Mouse (Mus musculus): ENCODE results near the gene Stard9.
A peak's percentile ranks its signal among the peaks of the same experiment; 100 is the strongest.
"Not testable (repeated sequence)": the region's sequence is repeated elsewhere in the genome, so short reads cannot be mapped to it uniquely, and the experiment has no call there.

The Stard9 gene

DNA sequence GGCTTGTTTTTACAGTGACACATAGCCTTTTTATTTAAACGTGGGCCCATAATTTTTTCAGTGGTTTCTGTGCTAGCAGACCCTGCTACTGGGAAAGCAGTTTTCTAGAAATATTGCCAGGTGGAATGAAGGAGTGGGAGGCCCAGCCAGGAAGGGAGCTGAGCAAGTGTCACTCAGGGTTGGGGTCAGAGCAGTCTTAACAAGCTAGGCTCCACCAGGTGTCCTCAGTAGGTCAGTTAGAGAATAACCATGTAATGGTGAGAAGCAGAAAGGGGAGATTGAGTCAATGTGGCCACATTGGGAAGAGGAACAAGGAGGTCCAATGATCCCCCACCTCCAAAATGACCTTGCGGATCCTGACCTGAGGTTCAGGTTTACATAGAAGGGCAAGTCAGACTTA lies 25.8 kb downstream of the Stard9 start:
- DNase-seq (ENCODE audit: low spot score) = no peak

DNA sequence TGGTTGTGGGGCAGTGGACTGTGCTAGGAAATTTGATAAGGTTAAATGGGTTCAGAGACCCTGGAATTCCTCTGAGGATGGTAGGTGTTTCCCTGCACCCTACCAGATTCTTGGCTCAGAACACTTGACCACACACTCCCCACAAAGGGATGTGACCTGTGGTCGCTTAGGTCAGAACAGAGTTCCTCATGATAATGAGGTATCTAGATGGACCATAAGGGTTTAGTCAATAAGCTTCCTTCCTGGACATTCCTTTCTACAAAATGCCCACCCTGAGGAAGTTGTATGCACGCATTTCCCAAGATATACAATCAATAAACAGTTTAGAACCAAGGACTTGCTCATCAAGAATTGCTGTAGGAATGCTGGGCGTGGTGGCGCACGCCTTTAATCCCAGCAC lies 27.0 kb downstream of the Stard9 start:
- no peak for DNase-seq (ENCODE audit: low spot score)

DNA sequence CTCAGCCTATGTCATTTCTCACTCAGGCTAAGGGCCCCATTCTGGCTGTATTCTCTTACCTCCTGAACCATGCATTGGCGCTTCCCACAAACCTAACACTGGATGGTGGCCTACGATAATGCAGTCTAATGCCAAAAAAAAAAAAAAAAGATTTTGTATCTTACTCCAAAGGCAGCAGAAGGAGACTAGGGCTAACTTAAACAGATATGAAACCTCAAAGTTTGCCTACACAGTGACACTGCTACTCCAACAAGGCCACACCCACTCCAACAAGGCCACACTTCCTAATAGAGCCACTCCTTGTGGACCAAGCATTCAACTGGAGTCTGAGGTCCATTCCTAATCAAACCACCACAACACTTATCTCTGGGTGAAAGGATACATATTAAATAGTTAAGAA lies 27.8 kb downstream of the Stard9 start:
- DNase-seq (ENCODE audit: low spot score) = no peak

DNA sequence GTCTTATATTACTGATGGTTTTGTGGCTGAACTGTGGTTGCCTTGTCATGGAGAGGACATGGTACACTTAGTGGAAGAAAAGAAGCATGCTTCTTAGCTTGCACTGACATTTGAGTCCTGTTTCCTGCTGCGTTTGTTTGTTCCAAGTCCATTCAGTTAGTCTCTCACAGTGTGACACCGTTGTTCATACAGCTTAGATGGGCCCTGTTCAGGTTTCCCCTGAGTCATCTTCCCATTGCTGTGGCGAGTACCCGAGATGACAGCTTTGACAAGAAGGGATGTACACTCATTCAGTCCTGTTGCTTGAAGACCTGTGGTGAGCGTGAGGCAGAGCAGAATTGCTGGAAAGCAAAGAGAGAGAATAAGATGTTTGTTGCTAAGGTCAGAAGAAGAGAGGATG lies 29.6 kb downstream of the Stard9 start:
- no peak for DNase-seq (ENCODE audit: low spot score)

DNA sequence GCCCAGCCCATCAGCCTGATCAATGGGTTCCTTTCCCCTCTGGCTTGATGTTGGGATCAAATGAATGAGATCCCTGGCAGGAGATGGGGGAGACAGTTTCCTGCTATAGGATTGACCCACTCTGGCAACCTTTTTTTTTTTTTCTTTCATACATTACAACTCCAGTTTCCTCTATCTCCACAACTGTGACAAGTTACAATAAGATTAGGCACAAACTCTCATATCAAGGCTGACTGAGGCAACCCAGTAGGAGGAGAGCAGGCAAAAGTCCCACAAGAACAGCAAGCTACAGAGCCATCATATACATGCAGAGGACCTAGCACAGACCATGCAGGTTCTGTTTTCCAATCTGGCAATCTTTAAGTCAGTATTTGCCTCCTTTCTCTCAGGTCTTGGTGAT lies 30.4 kb downstream of the Stard9 start:
- DNase-seq (ENCODE audit: low spot score) = no peak

DNA sequence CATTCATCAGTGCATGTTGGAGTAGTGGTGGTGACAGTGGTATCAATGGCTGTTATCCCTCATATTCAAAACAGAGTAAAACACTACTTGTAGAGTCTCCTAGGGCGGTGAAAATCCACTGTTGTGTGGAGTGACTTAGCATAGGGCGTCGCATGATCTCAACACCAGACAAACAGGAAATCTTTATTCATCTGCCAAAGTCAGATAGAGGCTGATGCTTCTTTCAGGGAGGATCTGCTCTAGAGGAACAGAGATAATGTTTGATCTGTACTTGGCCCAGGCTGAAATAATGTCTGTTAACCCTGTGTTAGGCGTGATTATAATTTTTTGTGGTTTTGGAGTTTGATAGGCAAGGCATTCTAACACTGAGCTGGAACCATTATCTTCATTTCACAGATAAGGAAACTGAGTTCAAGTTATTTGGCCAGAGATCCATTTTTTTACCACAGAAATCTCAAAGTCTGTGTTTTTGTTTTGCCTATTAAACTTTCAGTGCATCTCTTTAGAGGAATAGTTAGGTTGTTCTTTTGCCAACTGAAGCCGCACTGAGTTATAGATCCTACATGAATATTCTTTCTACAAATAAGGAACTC lies 31.7 kb downstream of the Stard9 start:
- DNase-seq (ENCODE audit: low spot score) = peak; percentile 55

DNA sequence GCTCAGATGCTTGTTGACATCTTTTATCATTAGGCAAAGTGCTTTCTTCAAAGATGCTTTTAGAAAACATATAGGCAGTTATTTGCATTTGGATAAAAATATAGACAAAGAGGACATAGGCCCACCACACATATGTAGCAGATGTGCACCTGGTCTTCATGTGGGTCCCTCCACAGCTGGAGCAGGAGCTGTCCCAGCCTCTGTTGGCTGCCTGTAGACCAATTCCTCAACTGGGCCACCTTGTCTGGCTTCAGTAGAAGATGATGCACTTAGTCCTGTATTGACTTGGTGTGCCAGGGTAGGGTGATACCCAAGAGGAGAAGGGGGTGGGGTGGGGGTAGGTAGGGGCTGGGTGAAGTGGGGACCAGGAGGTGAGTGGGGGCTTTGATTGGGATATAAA lies 33.8 kb downstream of the Stard9 start:
- DNase-seq (ENCODE audit: low spot score) = no peak

DNA sequence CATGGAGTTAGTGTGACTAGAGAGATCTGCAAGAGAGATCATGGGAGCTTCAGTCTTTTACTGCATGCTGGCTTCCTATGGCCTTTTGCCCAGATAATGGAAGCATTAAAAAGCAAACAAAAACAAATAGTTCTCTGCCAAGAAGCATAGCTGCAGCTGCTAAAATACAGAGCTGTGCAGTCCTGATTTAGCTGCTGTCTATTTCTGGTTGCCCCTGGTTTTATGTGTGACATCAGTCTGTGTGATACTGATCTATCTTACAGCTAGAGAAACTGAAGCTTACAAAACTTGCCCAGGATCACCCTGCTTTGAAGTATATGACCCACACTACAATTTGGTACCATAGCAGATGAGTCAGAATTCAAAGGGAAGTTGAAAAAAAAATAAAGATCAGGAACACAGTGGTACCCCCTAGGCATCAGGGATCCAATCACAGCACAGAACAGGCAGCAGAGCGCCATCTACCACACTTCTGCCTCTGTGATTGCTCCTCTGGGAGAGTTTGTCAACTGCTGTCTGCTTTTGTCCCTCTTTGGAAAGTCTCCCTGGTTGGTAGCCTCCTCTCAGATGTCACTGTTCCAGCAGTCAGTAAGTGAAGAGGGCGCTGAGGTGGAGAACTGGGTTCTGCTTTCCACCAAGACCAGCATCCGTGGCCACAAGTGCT lies 34.7 kb downstream of the Stard9 start:
- no peak for DNase-seq (ENCODE audit: low spot score)

DNA sequence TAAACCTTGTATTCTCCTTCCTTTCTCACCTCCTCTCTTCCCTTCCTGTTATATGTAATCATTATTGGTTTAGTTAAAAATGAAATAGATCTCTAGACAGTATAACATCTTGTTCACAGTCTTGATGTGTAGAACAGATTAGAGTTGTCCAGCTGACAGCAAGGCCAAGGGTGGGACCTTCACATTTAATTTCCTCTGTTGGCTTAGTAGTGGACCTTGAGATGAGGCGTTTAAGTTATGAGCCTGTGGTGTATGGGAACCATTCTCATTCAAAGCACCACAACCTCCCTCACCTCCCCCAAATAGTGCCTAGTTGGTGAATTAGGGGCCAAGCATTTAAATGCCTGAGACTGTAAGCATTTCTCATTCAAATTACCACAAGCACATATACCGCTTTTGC lies 38.5 kb downstream of the Stard9 start:
- no peak for DNase-seq (ENCODE audit: low spot score)

DNA sequence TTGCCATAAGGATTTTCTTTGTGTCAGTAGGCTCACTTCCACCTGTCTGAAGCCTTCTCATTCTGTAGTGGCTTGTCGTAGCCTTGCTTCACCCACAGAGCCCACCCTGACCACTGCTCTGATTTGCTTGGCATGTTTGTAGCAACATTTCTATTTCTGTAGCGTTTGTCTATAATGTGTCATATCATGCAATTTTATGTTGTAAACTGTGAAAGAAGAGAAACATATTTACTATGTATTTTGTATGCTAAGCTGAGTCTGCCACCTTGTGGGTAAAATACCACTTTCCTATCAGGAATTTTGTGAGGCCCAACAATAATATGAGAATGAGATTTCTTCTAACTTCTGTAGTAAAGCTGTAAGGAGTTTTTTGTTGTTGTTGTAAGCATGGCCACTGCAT lies 41.3 kb downstream of the Stard9 start:
- DNase-seq (ENCODE audit: low spot score) = no peak

DNA sequence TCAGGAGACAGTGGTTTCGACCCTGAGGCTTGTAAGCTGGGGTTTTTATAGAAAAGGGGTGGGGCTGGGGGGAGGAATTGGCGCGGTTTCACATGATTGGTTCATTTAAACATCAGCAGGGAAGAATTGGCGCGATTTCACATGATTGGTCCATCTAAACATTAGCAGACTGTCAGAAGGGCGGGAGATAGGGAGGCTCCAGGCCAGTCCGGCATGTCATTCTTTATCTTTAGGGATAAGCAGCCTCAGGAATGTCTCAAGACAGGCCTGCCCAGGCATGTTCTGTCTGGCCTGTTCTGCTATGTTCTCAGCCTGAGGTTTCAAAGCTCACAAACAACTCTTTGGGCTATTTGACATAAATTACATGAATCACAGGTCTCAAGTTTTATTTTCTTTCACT lies 52.2 kb downstream of the Stard9 start:
- DNase-seq (ENCODE audit: low spot score) = not testable (repeated sequence)

DNA sequence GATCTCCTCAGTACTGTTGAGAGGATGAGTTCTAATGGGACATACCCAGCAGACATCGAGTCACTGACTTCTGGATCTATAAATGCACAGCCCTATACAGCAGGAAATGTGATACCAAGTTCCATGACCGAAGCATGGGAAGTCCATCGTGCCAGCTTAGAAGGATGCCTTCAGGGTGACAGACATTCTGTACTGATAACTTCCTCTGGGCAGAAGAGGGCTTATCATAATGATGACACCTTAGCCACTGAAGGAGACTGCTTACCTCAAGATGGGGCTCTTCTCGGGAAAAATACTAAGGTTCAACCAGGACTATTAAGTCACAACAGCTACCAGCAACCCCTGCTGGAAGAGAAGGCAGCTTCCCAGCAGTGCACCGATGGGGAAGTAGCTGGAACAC lies 68.8 kb downstream of the Stard9 start:
- DNase-seq (ENCODE audit: low spot score) = peak; percentile 50

DNA sequence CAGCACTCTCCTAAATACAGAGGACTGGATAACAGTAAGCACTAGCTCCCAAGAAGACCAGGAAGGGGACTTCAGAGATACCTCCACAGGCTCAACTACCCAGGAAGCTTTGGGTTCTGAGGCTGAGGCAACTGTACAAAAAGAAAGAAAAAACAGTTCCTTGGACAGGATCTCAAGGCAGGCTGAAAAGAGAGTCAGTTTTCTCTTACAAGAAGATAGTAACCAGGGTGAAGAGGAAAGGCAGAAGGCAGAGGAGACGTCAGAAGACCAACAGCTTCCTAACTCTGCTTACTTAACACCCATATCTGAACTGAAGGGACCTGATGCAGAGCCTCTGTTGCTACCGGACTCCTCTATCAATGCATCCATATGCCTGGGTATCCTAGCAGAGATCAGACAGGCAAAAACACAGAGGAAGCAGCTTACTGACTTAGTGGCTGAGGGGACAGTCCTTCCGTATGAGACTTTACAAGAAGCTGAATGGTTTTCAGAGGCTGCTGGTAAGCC lies 71.5 kb downstream of the Stard9 start:
- DNase-seq (ENCODE audit: low spot score) = no peak

DNA sequence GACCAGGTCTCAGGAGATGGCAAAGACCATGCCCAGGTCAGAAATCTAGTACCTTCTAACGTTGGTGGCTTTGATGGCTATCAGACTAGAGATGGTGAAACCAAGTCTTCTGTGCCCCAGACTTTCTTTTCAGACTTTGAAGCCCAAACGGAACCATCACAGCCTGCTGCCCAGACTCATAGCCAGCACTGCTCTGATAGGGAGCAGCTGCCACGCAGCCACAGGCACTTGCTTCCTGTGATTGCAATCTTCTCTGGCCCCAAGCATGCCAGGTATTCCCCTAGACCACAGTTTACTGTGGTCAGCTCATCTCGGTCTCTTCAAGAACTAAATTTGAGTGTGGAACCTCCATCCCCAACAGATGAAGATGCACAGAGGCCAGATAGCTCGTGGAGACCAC lies 73.8 kb downstream of the Stard9 start:
- DNase-seq (ENCODE audit: low spot score) = no peak

DNA sequence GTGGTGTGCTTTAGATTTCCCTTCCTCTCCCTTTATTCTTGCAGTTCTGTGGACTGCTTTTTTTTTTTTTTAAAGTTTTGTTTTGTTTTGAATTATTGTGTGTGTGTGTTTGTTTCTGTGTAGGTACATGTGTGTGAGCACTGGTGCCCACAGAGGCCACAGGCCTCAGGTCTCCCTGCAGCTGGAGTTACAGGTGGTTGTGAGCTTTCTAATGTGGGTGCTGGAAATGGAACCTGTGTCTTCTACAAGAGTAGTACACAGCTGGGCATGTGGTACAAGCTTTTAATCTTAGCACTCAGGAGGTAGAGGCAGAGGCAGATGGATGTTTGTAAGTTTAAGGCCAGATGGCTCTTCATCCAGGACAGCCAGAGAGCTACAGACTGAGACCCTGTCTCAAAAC lies 78.1 kb downstream of the Stard9 start:
- DNase-seq (ENCODE audit: low spot score) = no peak

DNA sequence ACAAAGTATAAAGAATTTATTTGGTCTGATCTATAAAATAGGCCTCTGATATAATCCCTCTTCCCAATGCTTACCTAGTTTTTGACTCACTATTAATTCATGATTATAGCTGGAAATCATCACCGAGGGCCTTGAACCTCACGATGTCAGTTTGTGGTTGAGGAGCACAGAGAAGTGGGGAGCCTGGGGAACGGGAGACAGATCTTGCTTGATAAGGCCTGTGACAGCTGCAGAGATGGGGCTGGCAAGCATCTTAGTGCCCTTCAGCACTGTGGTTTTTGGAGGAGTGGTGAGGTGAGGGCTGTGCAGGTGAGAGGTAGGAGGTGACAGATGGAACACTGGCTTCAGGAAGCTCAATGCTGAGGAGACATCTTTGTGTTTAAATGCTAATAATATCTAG lies 81.2 kb downstream of the Stard9 start:
- DNase-seq (ENCODE audit: low spot score) = no peak

DNA sequence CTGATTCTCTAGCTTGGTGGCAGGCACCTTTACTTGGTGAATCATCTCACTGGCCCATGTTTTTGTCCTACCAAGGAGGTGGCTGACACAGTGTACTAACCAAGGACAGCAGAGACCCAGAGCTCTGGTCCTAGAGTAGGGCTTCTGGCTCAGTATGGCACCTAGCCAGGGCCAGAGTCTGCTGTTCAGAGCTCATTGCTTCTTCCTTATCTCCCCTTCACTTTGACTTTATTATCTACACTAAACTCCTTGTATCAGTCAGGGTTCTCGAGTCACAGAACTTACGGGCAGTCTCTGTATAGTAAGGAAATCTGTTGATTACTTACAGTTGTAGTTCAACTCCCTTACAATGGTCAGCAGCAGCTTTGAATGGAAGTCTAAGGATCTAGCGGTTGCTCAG lies 82.0 kb downstream of the Stard9 start:
- DNase-seq (ENCODE audit: low spot score) = no peak

DNA sequence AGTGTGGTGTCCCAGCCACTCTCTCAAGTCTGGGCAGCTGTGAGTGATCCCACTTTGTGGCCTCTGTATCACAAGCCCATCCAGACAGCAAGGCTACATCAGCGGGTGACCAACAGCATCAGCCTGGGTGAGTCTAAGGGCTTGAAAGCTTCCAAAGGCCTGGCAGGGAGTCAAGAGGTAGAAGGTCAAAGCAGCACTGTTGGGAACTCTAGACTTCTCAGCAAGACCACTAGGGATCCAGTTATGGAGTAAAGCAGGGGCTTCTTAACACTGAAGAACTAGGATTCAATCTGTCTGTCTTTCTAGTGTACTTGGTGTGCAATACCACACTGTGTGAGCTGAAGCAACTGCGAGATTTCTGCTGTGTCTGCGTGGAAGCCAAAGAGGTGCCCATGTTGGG lies 84.5 kb downstream of the Stard9 start:
- no peak for DNase-seq (ENCODE audit: low spot score)

DNA sequence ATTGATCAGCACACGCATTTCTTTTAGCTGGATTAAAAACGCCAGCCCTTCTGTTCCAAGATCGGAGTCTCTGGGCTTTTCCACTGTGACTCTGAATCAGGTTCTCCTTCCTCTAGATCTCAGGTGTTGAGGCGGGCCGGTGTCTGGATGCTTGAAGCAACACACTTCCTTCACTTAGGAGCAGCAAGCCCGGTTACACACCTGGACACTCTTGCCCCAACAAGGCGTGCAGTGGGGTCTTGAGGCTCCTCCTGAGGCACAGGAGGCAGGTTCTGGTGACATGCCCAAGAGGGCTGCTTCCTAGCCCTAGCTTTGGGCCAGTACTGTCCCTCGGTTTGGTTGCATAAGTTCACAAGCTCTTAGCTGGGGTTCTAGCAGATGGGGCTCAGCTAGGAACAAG lies 89.6 kb downstream of the Stard9 start:
- no peak for DNase-seq (ENCODE audit: low spot score)

DNA sequence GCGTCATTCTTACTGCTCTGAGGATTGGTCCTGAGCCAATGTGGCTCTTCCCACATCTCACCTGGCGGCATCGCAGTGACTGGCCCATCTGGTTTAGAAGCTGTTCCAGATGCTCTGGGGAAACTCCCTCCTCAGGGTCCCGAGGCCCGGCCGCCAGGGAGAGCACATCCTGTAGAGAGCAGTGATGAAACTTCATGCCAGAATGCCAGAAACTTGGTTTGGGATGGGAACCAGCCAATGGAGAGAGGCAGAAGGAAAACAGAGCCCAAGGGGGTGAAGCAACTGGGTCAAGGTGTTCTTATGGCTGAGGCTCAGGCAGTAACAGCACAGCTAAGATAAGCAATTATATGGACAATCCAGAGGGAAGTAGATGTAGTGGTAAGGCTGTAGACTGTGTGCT lies 91.9 kb downstream of the Stard9 start:
- no peak for DNase-seq (ENCODE audit: low spot score)

DNA sequence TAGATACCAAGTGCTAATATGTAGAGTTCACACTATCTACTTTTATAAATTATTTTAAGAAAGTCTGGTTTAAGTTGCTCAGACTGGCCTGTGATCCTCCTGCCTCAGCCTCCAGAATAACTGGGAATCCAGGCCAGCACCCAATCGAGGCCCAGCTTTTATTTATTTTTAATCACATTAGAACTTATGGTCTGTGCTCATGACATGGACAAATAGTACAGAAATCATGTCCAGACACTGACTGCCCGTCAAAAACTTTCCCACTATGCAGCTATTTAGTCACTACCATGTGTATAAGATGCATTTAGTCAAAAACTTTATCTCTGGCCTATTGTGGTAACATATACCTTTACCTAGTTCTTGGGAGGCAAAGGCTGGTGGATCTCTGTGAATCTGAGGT lies 93.0 kb downstream of the Stard9 start:
- no peak for DNase-seq (ENCODE audit: low spot score)

DNA sequence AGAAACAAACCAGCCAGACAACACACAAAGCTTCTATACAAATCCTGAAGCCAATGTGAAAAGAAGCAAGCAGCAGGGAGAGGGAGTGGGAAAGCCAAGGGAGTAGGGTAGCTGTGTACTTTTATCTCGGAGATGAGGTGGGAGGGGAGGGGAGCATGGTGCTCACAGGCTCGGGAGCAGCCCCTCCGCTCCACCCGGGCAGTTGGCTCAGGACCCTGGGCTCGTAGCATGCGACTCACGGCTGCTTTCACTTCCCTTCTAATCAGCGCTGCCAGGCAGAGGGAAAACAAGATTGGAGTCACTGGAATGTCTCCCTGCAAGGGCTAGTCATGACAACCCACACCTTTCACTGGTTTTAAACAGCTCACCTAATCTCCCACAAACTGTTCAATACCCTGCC lies 93.6 kb downstream of the Stard9 start:
- DNase-seq (ENCODE audit: low spot score) = no peak

DNA sequence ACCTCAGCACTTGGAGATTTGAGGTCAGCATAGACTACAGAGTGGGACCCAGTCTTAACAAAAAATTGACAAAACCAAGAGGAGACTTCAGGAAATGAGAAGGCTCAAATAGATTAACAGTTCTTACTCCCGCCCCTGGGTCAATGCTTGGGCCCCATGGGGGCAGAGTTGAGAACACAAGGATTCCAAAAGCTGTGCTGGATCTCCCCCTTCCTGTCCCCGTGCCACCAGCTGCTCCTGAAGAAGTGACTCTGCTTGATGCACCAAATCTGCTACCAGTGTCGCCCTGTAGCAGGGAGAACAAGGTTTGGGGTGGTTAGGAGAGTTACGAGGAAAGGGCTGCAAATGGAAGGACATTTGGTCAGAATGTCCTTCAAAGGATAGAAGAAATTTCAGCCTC lies 94.7 kb downstream of the Stard9 start:
- DNase-seq (ENCODE audit: low spot score) = no peak

DNA sequence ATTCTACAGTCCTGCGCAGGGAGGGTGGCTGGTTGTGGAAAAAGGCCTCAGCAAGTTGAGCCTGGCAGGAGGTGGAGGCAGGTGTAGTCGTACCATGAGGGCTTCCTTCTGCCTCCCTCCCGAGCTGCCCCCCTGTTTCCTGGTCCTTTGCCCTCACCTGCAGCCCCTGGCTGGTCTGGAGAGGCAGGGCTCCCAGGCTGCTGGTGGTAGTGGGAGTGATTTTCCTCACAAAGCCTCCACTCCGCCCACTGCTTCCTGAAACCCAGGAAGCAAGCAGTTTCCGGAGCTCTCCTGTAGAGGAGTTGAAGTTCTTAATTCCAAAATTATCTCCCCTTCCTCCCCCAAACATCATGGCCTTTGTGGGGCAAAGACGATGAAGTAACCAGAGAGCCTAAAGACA lies 95.3 kb downstream of the Stard9 start:
- DNase-seq (ENCODE audit: low spot score) = no peak
